ENCODE assay signal across 29 mouse cellular contexts in the genomic region with DNA sequence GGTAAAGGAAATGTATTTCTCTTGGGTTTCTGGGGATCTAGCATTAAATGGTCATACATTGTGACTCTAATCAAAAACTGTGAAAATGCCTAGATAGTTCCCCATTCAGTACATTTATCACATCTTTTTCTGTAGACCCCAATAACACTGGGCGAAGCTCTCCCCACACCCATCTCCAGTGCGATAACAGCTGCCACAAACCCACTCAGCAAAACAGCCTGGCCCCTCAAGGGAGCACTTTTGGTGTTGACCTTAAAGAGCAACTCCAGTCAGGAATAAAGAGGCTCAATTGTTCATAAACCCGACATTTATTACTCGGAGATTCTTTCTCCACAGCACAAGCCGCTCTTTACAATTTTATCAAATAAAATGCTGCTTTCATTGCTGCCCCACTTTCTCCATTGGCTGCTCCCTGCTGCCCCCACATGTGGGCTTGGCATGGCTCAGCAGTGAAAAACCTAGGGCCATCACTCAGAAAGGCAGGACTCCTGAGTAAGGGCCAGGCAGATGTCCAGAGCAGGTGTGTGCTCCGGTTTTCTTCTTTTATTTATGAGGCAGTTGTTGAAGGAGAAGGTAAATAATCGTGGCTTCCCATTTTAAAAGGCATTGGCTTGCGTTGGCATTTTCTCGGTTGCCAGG.
DNase-seq lines count a peak whose midpoint lies in the region; ATAC-seq and TF ChIP-seq lines count a peak whose summit lies in the region.
"Had no signal": no experiment of that assay in that cellular context is flagged by ENCODE, and none has a peak within 500 bp of the region (broad histone marks: within the 10 kb centered on the region; RNA-seq: fewer than 3 reads in every experiment).

No protein-coding gene starts in this region.

- H3K27ac ChIP-seq in hindbrain, postnatal 0 days = no peak overlapping the region
- no peak overlapping the region for H3K27ac ChIP-seq in hindbrain, embryonic 13.5 days
- no peak overlapping the region for H3K27ac ChIP-seq in midbrain, postnatal 0 days (ENCODE audit: low read depth, low read length)
- no peak overlapping the region for H3K27ac ChIP-seq in midbrain, embryonic 15.5 days
- no peak overlapping the region for H3K27ac ChIP-seq in intestine, embryonic 15.5 days
- H3K27ac ChIP-seq in neural tube, embryonic 13.5 days (replicated peaks) = 0 out of 2 replicates have a peak overlapping the region, but pooled peaks have one; percentile 23
- H3K27ac ChIP-seq in forebrain, postnatal 0 days (ENCODE audit: low read depth, low read length) = no peak overlapping the region
- H3K27ac ChIP-seq: embryonic facial prominence, embryonic 13.5 days; heart, adult 2 months; hindbrain, embryonic 15.5 days; kidney, embryonic 15.5 days; limb, embryonic 13.5 days; lung, embryonic 15.5 days had no signal

- WGBS in hindbrain, postnatal 0 days = 65% methylated on average over 9 of the region's 9 CpGs
- 64% methylated on average over 9 of the region's 9 CpGs for WGBS in hindbrain, embryonic 13.5 days
- WGBS in midbrain, postnatal 0 days = 73% methylated on average over 9 of the region's 9 CpGs
- WGBS in midbrain, embryonic 15.5 days = 79% methylated on average over 9 of the region's 9 CpGs
- WGBS in intestine, embryonic 15.5 days = 56% methylated on average over 9 of the region's 9 CpGs
- 31% methylated on average over 9 of the region's 9 CpGs for WGBS in neural tube, embryonic 13.5 days
- 75% methylated on average over 9 of the region's 9 CpGs for WGBS in forebrain, postnatal 0 days

- no peak for ATAC-seq in hindbrain, postnatal 0 days
- no peak for ATAC-seq in hindbrain, embryonic 13.5 days (ENCODE audit: low FRiP score)
- no peak for ATAC-seq in midbrain, postnatal 0 days (ENCODE audit: low FRiP score)
- no peak for ATAC-seq in midbrain, embryonic 15.5 days (replicated peaks)
- peak; percentile 63; the same call in 1 of the 2 replicates for ATAC-seq in intestine, embryonic 15.5 days
- peak; percentile 54; the same call in 1 of the 2 replicates for ATAC-seq in neural tube, embryonic 13.5 days (ENCODE audit: low read depth)
- no peak for ATAC-seq in forebrain, postnatal 0 days
- ATAC-seq: CD4-positive, CD25-positive, alpha-beta regulatory T cell, adult 4 months; forebrain, embryonic 16.5 days had no signal

- H3K9ac ChIP-seq in hindbrain, postnatal 0 days (replicated peaks; ENCODE audit: low read length) = no peak overlapping the region
- no peak overlapping the region for H3K9ac ChIP-seq in hindbrain, embryonic 13.5 days
- no peak overlapping the region for H3K9ac ChIP-seq in midbrain, postnatal 0 days (replicated peaks; ENCODE audit: low read length, poor library complexity, severe bottlenecking)
- no peak overlapping the region for H3K9ac ChIP-seq in midbrain, embryonic 15.5 days
- no peak overlapping the region for H3K9ac ChIP-seq in intestine, embryonic 15.5 days
- no peak overlapping the region for H3K9ac ChIP-seq in neural tube, embryonic 13.5 days
- H3K9ac ChIP-seq in forebrain, postnatal 0 days = no peak overlapping the region
- H3K9ac ChIP-seq: embryonic facial prominence, embryonic 13.5 days; heart, embryonic 12.5 days; hindbrain, embryonic 15.5 days; kidney, embryonic 15.5 days; limb, embryonic 13.5 days; lung, embryonic 15.5 days had no signal

- H3K4me2 ChIP-seq in hindbrain, postnatal 0 days (ENCODE audit: low read depth, low read length) = no peak overlapping the region
- no peak overlapping the region for H3K4me2 ChIP-seq in hindbrain, embryonic 13.5 days
- H3K4me2 ChIP-seq in midbrain, postnatal 0 days (ENCODE audit: low read depth, low read length, poor library complexity, severe bottlenecking) = no peak overlapping the region
- no peak overlapping the region for H3K4me2 ChIP-seq in midbrain, embryonic 15.5 days
- no peak overlapping the region for H3K4me2 ChIP-seq in intestine, embryonic 15.5 days (replicated peaks)
- no peak overlapping the region for H3K4me2 ChIP-seq in neural tube, embryonic 13.5 days
- H3K4me2 ChIP-seq in forebrain, postnatal 0 days (ENCODE audit: low read depth) = no peak overlapping the region
- H3K4me2 ChIP-seq: embryonic facial prominence, embryonic 13.5 days; heart, embryonic 12.5 days; hindbrain, embryonic 15.5 days; kidney, embryonic 15.5 days; limb, embryonic 13.5 days; liver, embryonic 11.5 days; lung, embryonic 15.5 days had no signal

- peak; percentile 30 for DNase-seq in hindbrain, postnatal 0 days (ENCODE audit: low spot score)
- DNase-seq in midbrain, postnatal 0 days (ENCODE audit: low spot score) = peak; percentile 19
- no peak for DNase-seq in forebrain, postnatal 0 days
- no peak for DNase-seq in urinary bladder, postnatal 25 days (ENCODE audit: low spot score)
- DNase-seq: adrenal gland, adult 2 months; adrenal gland, postnatal 36 days; cerebellum, adult 8-10 months; cerebellum, postnatal 25 days; heart, adult 2 months; heart, postnatal 4 days; kidney, adult 11 months; kidney, postnatal 25 days; lung, postnatal 36 days; midbrain, embryonic 14.5 days; thymus, postnatal 4 days had no signal

- no peaks in the 10 kb centered on the region for H3K27me3 ChIP-seq in hindbrain, postnatal 0 days (ENCODE audit: insufficient read depth, low read length)
- H3K27me3 ChIP-seq in hindbrain, embryonic 13.5 days = no peaks in the 10 kb centered on the region
- no peaks in the 10 kb centered on the region for H3K27me3 ChIP-seq in midbrain, postnatal 0 days (ENCODE audit: insufficient read depth, low read length)
- no peaks in the 10 kb centered on the region for H3K27me3 ChIP-seq in midbrain, embryonic 15.5 days (replicated peaks)
- no peaks in the 10 kb centered on the region for H3K27me3 ChIP-seq in intestine, embryonic 15.5 days (replicated peaks)
- H3K27me3 ChIP-seq in neural tube, embryonic 13.5 days = no peaks in the 10 kb centered on the region
- H3K27me3 ChIP-seq in forebrain, postnatal 0 days (ENCODE audit: insufficient read depth, low read length) = no peaks in the 10 kb centered on the region
- H3K27me3 ChIP-seq: embryonic facial prominence, embryonic 13.5 days; heart, embryonic 12.5 days; hindbrain, embryonic 15.5 days; kidney, embryonic 15.5 days; limb, embryonic 13.5 days; lung, embryonic 15.5 days had no signal

- H3K36me3 ChIP-seq in hindbrain, postnatal 0 days (ENCODE audit: insufficient read depth, low read length) = no peaks in the 10 kb centered on the region
- H3K36me3 ChIP-seq in hindbrain, embryonic 13.5 days = no peaks in the 10 kb centered on the region
- no peaks in the 10 kb centered on the region for H3K36me3 ChIP-seq in midbrain, postnatal 0 days (ENCODE audit: insufficient read depth, low read length)
- no peaks in the 10 kb centered on the region for H3K36me3 ChIP-seq in midbrain, embryonic 15.5 days (replicated peaks)
- H3K36me3 ChIP-seq in intestine, embryonic 15.5 days = no peaks in the 10 kb centered on the region
- no peaks in the 10 kb centered on the region for H3K36me3 ChIP-seq in neural tube, embryonic 13.5 days
- no peaks in the 10 kb centered on the region for H3K36me3 ChIP-seq in forebrain, postnatal 0 days (ENCODE audit: insufficient read depth)
- H3K36me3 ChIP-seq: embryonic facial prominence, embryonic 13.5 days; heart, embryonic 12.5 days; hindbrain, embryonic 15.5 days; kidney, embryonic 15.5 days; limb, embryonic 13.5 days; lung, embryonic 15.5 days had no signal

- peaks cover 15% of the 10 kb centered on the region; the same call in 1 of the 2 replicates for H3K4me1 ChIP-seq in hindbrain, postnatal 0 days (ENCODE audit: insufficient read depth, low read length)
- H3K4me1 ChIP-seq in hindbrain, embryonic 13.5 days (replicated peaks) = peaks cover 15% of the 10 kb centered on the region
- H3K4me1 ChIP-seq in midbrain, postnatal 0 days (ENCODE audit: insufficient read depth, low read length) = peaks cover 14% of the 10 kb centered on the region; the same call in 1 of the 2 replicates
- peaks cover 11% of the 10 kb centered on the region for H3K4me1 ChIP-seq in midbrain, embryonic 15.5 days
- H3K4me1 ChIP-seq in intestine, embryonic 15.5 days (replicated peaks) = no peaks in the 10 kb centered on the region
- peaks cover 35% of the 10 kb centered on the region for H3K4me1 ChIP-seq in neural tube, embryonic 13.5 days (replicated peaks)
- H3K4me1 ChIP-seq in forebrain, postnatal 0 days (ENCODE audit: insufficient read depth) = no peaks in the 10 kb centered on the region; the same call in 1 of the 2 replicates

- 0 out of 2 replicates have a peak, but pooled peaks have one; percentile 21 for TF ChIP-seq CTCF in hindbrain, postnatal 0 days (IDR thresholded peaks at IDR 0.05; ENCODE audit: low read depth)
- peak; percentile 29; the same call in 1 of the 2 replicates for TF ChIP-seq CTCF in midbrain, postnatal 0 days (IDR thresholded peaks at IDR 0.05)
- no peak for TF ChIP-seq CTCF in forebrain, postnatal 0 days (IDR thresholded peaks at IDR 0.05; ENCODE audit: low read depth)

- no peak overlapping the region for H3K4me3 ChIP-seq in hindbrain, postnatal 0 days (ENCODE audit: low read length)
- H3K4me3 ChIP-seq in hindbrain, embryonic 13.5 days = no peak overlapping the region
- H3K4me3 ChIP-seq in midbrain, postnatal 0 days (ENCODE audit: low read depth, low read length) = no peak overlapping the region
- H3K4me3 ChIP-seq in midbrain, embryonic 15.5 days = no peak overlapping the region
- no peak overlapping the region for H3K4me3 ChIP-seq in intestine, embryonic 15.5 days (replicated peaks)
- no peak overlapping the region for H3K4me3 ChIP-seq in neural tube, embryonic 13.5 days
- H3K4me3 ChIP-seq in forebrain, postnatal 0 days (ENCODE audit: low read depth, low read length) = no peak overlapping the region
- H3K4me3 ChIP-seq: embryonic facial prominence, embryonic 13.5 days; erythroblast, embryonic 14.5 days; heart, adult 2 months; heart, embryonic 12.5 days; hindbrain, embryonic 15.5 days; kidney, embryonic 15.5 days; limb, embryonic 13.5 days; lung, embryonic 15.5 days had no signal

- no peaks in the 10 kb centered on the region for H3K9me3 ChIP-seq in hindbrain, postnatal 0 days (ENCODE audit: low read length)
- no peaks in the 10 kb centered on the region for H3K9me3 ChIP-seq in hindbrain, embryonic 13.5 days
- no peaks in the 10 kb centered on the region for H3K9me3 ChIP-seq in midbrain, postnatal 0 days (ENCODE audit: low read length)
- no peaks in the 10 kb centered on the region for H3K9me3 ChIP-seq in midbrain, embryonic 15.5 days
- no peaks in the 10 kb centered on the region for H3K9me3 ChIP-seq in intestine, embryonic 15.5 days
- H3K9me3 ChIP-seq in neural tube, embryonic 13.5 days = no peaks in the 10 kb centered on the region
- H3K9me3 ChIP-seq in forebrain, postnatal 0 days (ENCODE audit: low read length) = no peaks in the 10 kb centered on the region
- H3K9me3 ChIP-seq: embryonic facial prominence, embryonic 13.5 days; heart, embryonic 12.5 days; hindbrain, embryonic 15.5 days; kidney, embryonic 15.5 days; limb, embryonic 13.5 days; lung, embryonic 15.5 days had no signal

Comparison
In these comparisons a context has a peak if more than half of its experiments do, and no peak if none do; other contexts are left out.
1. ATAC-seq: peak in intestine, embryonic 15.5 days (single experiment) and neural tube, embryonic 13.5 days (single experiment); none in hindbrain, postnatal 0 days (single experiment), hindbrain, embryonic 13.5 days (single experiment), midbrain, postnatal 0 days (single experiment), midbrain, embryonic 15.5 days (single experiment) and forebrain, postnatal 0 days (single experiment).
2. DNase-seq: peak in hindbrain, postnatal 0 days (single experiment) and midbrain, postnatal 0 days (single experiment); none in forebrain, postnatal 0 days (single experiment) and urinary bladder, postnatal 25 days (single experiment).